Mouse (Mus musculus): ENCODE data around the gene Olfr62. TPM values are rescaled to one million over a fixed set of nuclear protein-coding genes. Genes with fewer than 3 reads are reported as not detected.

Olfr62 gene
- polyA plus RNA-seq, 1 experiment from 2014 or later: not detected

DNA sequence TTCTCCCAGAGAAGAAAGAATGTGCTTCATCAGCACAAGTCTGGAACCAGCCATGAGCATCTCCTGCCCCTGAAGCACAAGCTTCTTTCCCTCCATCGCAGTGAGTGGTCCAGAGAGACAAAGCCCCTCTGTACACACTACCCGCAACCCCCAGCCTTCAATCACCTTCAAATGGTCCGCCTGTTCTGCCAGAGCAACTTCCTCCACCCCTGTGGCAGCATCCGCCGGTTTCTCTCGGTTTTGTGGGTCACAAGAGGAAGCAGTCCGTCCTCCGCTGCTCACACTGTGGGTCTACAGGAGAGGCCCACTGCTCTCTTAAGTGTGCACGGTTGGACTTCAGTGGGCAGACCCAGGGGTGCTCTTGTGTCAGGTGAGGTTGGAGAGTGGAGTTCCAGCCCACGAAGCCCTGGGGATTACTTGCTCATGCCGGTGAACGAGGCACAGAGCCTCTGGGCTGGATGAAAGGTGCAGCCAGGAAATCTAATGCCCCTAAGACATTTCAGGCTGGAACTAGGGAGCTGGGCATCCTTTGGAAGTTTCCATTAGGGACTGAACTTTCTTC lies 33.7 kb downstream of the Olfr62 start, which contains the start of gene Olfr1342:
Gene Olfr1342, minus strand, starts transcription at position 345 of the 562 bp plus-strand sequence.
- ChIA-PET CTCF (no interaction called here), POLR2A (no interaction called here)
- no peaks in the 10 kb centered on the region for H3K27me3 ChIP-seq
- DNase-seq (ENCODE audit: low read depth, low spot score) (no peak), ATAC-seq (no peak)
- no peak for TF ChIP-seq CTCF (IDR thresholded peaks at IDR 0.05)
- in situ Hi-C loops (cut with MboI; ENCODE audit: low pct_unique_long_range_greater_than_20kb): no loop called here

- ChIA-PET POLR2A (no interaction called here), CTCF (no interaction called here)
- ATAC-seq: no peak
- no peak for TF ChIP-seq CTCF (IDR thresholded peaks at IDR 0.05)
- no peak for DNase-seq (ENCODE audit: low read depth, low spot score)
- in situ Hi-C loops (cut with MboI; ENCODE audit: low pct_unique_long_range_greater_than_20kb): no loop called here
- H3K27me3 ChIP-seq: no peaks in the 10 kb centered on the region
Observed at GRCm38 (mm10) chr4:118693812-118694211, 35.1 kb downstream of the Olfr62 start.

- ATAC-seq (no peak), DNase-seq (ENCODE audit: low read depth, low spot score) (no peak)
- CTCF ChIA-PET: no interaction called here
- in situ Hi-C loops (cut with MboI; ENCODE audit: low pct_unique_long_range_greater_than_20kb): no loop called here
- POLR2A ChIA-PET: no interaction called here
- H3K27me3 ChIP-seq: no peaks in the 10 kb centered on the region
- TF ChIP-seq CTCF (IDR thresholded peaks at IDR 0.05): no peak
Observed at GRCm38 (mm10) chr4:118703223-118703622, 44.5 kb downstream of the Olfr62 start, which contains the start of gene Olfr1341. Gene Olfr1341, plus strand, starts transcription at chr4:118703523.

- in situ Hi-C loops (cut with MboI; ENCODE audit: low pct_unique_long_range_greater_than_20kb): no loop called here
- POLR2A ChIA-PET: no interaction called here
- H3K27me3 ChIP-seq: peaks cover 4% of the 10 kb centered on the region
- CTCF ChIA-PET: no interaction called here
- no peak for TF ChIP-seq CTCF (IDR thresholded peaks at IDR 0.05)
- no peak for DNase-seq (ENCODE audit: low read depth, low spot score)
- no peak for ATAC-seq
Observed at GRCm38 (mm10) chr4:118708086-118708485, 49.3 kb downstream of the Olfr62 start.

DNA sequence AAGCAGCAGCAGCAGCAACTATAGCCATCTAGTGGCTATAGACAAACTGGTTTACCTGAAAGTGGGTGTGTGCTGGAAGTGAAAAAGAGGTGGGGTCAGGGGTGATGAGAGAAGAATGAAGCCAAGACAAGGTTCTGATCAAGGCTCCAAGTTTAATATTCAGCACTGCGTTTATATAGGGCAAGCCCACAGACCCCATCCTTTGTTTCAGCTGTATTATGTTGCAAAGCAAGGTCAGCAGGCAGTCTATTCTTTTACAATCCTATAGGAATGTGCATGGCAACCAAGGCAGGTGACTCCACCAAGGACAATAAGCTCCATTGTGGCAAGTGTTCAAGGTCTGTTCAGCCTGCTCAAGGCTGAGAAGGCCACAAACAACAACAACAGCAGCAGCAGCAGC lies 52.9 kb downstream of the Olfr62 start:
- POLR2A ChIA-PET: no interaction called here
- CTCF ChIA-PET: no interaction called here
- no peak for ATAC-seq
- in situ Hi-C loops (cut with MboI; ENCODE audit: low pct_unique_long_range_greater_than_20kb): no loop called here
- no peak for DNase-seq (ENCODE audit: low read depth, low spot score)
- peaks cover 4% of the 10 kb centered on the region for H3K27me3 ChIP-seq
- no peak for TF ChIP-seq CTCF (IDR thresholded peaks at IDR 0.05)

Other genes with a start within 250 kb of the Olfr62 start
- gene Szt2, start 249.7 kb upstream of the Olfr62 start, polyA plus RNA-seq (2021): 14.7 TPM
- gene Med8, start 249.6 kb upstream of the Olfr62 start, polyA plus RNA-seq (2021): 44.5 TPM
- gene Elovl1, start 230.9 kb upstream of the Olfr62 start, polyA plus RNA-seq (2021): 63.5 TPM
- 60.1 TPM for gene Cdc20, start 221.6 kb upstream of the Olfr62 start, polyA plus RNA-seq (2021)
- gene Mpl, start 201.4 kb upstream of the Olfr62 start, polyA plus RNA-seq (2021): not detected
- gene Tie1, start 168.9 kb upstream of the Olfr62 start, polyA plus RNA-seq (2021): not detected
- gene 2610528J11Rik, start 132.0 kb upstream of the Olfr62 start, polyA plus RNA-seq (2021): not detected
- gene Tmem125, start 114.9 kb upstream of the Olfr62 start, polyA plus RNA-seq (2021): 0.42 TPM
- gene Cfap57, start 38.2 kb upstream of the Olfr62 start, polyA plus RNA-seq (2021): 0.04 TPM
- gene Ebna1bp2, start 38.2 kb upstream of the Olfr62 start, polyA plus RNA-seq (2021): 75.4 TPM
- gene Olfr1342, start 33.8 kb downstream of the Olfr62 start, polyA plus RNA-seq (2021): not detected
- not detected for gene Olfr1341, start 44.6 kb downstream of the Olfr62 start, polyA plus RNA-seq (2021)
- not detected for gene Olfr1340, start 61.2 kb downstream of the Olfr62 start, polyA plus RNA-seq (2021)
- gene Olfr1339, start 73.2 kb downstream of the Olfr62 start, polyA plus RNA-seq (2021): not detected
- gene Olfr1338, start 99.8 kb downstream of the Olfr62 start, polyA plus RNA-seq (2021): not detected
- gene Olfr1337, start 123.6 kb downstream of the Olfr62 start, polyA plus RNA-seq (2021): not detected
- not detected for gene Olfr1335, start 151.0 kb downstream of the Olfr62 start, polyA plus RNA-seq (2021)
- gene Olfr1333, start 177.3 kb downstream of the Olfr62 start, polyA plus RNA-seq (2021): not detected
- not detected for gene Olfr1331, start 205.7 kb downstream of the Olfr62 start, polyA plus RNA-seq (2021)
- not detected for gene Olfr1330, start 229.6 kb downstream of the Olfr62 start, polyA plus RNA-seq (2021)